Mouse (Mus musculus): ENCODE measurements at regions not wholly inside any gene's neighbourhood (a gene's known extent, or its start where the extent isn't known, plus 50 kb on each side); places are given as distances from the start of the nearest gene placed in this dataset.

- H3K36me3 ChIP-seq (ENCODE audit: control insufficient read depth in 1 of 2, insufficient read depth in 2 of 2, low read length in 2 of 2): no peaks in the 10 kb centered on the region
- no peaks in the 10 kb centered on the region for H3K4me1 ChIP-seq (ENCODE audit: control insufficient read depth in 1 of 2, insufficient read depth in 2 of 2, low read length in 2 of 2)
- H3K79me2 ChIP-seq (ENCODE audit: control insufficient read depth, insufficient read depth, low read length, poor library complexity): no peaks in the 10 kb centered on the region
- H3K4me3 ChIP-seq (ENCODE audit: control insufficient read depth in 1 of 2, insufficient read depth in 1 of 2, low read depth in 2 of 2, low read length in 2 of 2): no peak overlapping the region
- no peak overlapping the region for H3K9ac ChIP-seq (ENCODE audit: control insufficient read depth, low read depth, low read length, poor library complexity, severe bottlenecking)
- no peak for TF ChIP-seq GATA1 (IDR thresholded peaks at IDR 0.05; ENCODE audit: low read depth, low read length)
- TF ChIP-seq EP300 (IDR thresholded peaks at IDR 0.05; ENCODE audit: low read depth in 1 of 2, low read length in 2 of 2): no peak
- TF ChIP-seq ZNF384 (IDR thresholded peaks at IDR 0.05; ENCODE audit: low read depth, low read length): no peak
- no peak for TF ChIP-seq MAFK (IDR thresholded peaks at IDR 0.05; ENCODE audit: borderline replicate concordance, low read depth, low read length)
- TF ChIP-seq USF2 (IDR thresholded peaks at IDR 0.05; ENCODE audit: borderline replicate concordance in 1 of 2, insufficient read depth in 1 of 2, low read depth in 1 of 2, low read length in 2 of 2): no peak
- TF ChIP-seq ELF1 (IDR thresholded peaks at IDR 0.05; ENCODE audit: low read depth, low read length): no peak
- TF ChIP-seq E2F4 (IDR thresholded peaks at IDR 0.05; ENCODE audit: borderline replicate concordance, low read depth, low read length): no peak
- TF ChIP-seq POLR2A (IDR thresholded peaks at IDR 0.05; ENCODE audit: control insufficient read depth in 1 of 2, insufficient read depth in 1 of 2, low read depth in 1 of 2, low read length in 2 of 2, poor library complexity in 1 of 2): no peak
- TF ChIP-seq MYC (IDR thresholded peaks at IDR 0.05; ENCODE audit: low read depth, low read length): no peak
- no peak for TF ChIP-seq BHLHE40 (IDR thresholded peaks at IDR 0.05; ENCODE audit: borderline replicate concordance, low read depth, low read length)
- no peak for TF ChIP-seq MEF2A (IDR thresholded peaks at IDR 0.05; ENCODE audit: extremely low read depth, insufficient replicate concordance, low read depth, low read length, poor library complexity, severe bottlenecking)
- TF ChIP-seq POLR2AphosphoS5 (IDR thresholded peaks at IDR 0.05; ENCODE audit: borderline replicate concordance, low read depth, low read length): no peak
- TF ChIP-seq RCOR1 (IDR thresholded peaks at IDR 0.05; ENCODE audit: low read depth, low read length): no peak
- TF ChIP-seq UBTF (IDR thresholded peaks at IDR 0.05; ENCODE audit: borderline replicate concordance, insufficient read depth, low read depth, low read length): no peak
- TF ChIP-seq NRF1 (IDR thresholded peaks at IDR 0.05; ENCODE audit: insufficient read depth, low read depth, low read length, poor library complexity, severe bottlenecking): no peak
- no peak for TF ChIP-seq TBP (IDR thresholded peaks at IDR 0.05; ENCODE audit: low read depth, low read length)
- TF ChIP-seq KAT2A (conservative IDR thresholded peaks at IDR 0.05; ENCODE audit: low read depth, low read length): no peak
- no peak overlapping the region for H3K27ac ChIP-seq (ENCODE audit: control insufficient read depth, low read depth, low read length)
- DNase-seq (ENCODE audit: low read depth, low spot score): no peak
- H3K9me3 ChIP-seq (replicated peaks; ENCODE audit: insufficient read depth, low read length): 0 out of 2 replicates have a peak, but pooled peaks cover 1% of the 10 kb centered on the region
- H3K27me3 ChIP-seq (ENCODE audit: control insufficient read depth in 1 of 2, insufficient read depth in 2 of 2, low read length in 2 of 2): no peaks in the 10 kb centered on the region
These were observed 75.9 kb upstream of the Sox9 start for GRCm38 (mm10) chr11:112706091-112706490.

- Histone ChIP-seq H3K36me3 (ENCODE audit: control insufficient read depth in 1 of 2, insufficient read depth in 2 of 2, low read length in 2 of 2) (no peaks in the 10 kb centered on the region), H3K79me2 (ENCODE audit: control insufficient read depth, insufficient read depth, low read length, poor library complexity) (no peaks in the 10 kb centered on the region), H3K27me3 (ENCODE audit: control insufficient read depth in 1 of 2, insufficient read depth in 2 of 2, low read length in 2 of 2) (no peaks in the 10 kb centered on the region), H3K9me3 (replicated peaks; ENCODE audit: insufficient read depth, low read length) (0 out of 2 replicates have a peak, but pooled peaks cover 1% of the 10 kb centered on the region), H3K4me1 (ENCODE audit: control insufficient read depth in 1 of 2, insufficient read depth in 2 of 2, low read length in 2 of 2) (no peaks in the 10 kb centered on the region), H3K4me3 (ENCODE audit: control insufficient read depth in 1 of 2, insufficient read depth in 1 of 2, low read depth in 2 of 2, low read length in 2 of 2) (no peak overlapping the region), H3K27ac (ENCODE audit: control insufficient read depth, low read depth, low read length) (no peak overlapping the region), H3K9ac (ENCODE audit: control insufficient read depth, low read depth, low read length, poor library complexity, severe bottlenecking) (no peak overlapping the region)
- no peak for DNase-seq (ENCODE audit: low read depth, low spot score)
- no peak for TF ChIP-seq BHLHE40 (IDR thresholded peaks at IDR 0.05; ENCODE audit: borderline replicate concordance, low read depth, low read length)
- no peak for TF ChIP-seq TAL1 (IDR thresholded peaks at IDR 0.05; ENCODE audit: low read length)
- no peak for TF ChIP-seq TCF12 (IDR thresholded peaks at IDR 0.05; ENCODE audit: low read depth, low read length)
- no peak for TF ChIP-seq MAX (IDR thresholded peaks at IDR 0.05; ENCODE audit: low read length)
These were observed 73.8 kb upstream of the Sox9 start for GRCm38 (mm10) chr11:112708119-112708730.
